Mouse (Mus musculus) lung, adult 2 months (tissue): ENCODE results near the gene Hif1an.

ENCODE experiments used
- CTCF ChIP-seq: fragments of 200-500 bp; IDR thresholded peaks from 2 replicates; pipeline ENCODE4 v1.5.1; 2011; ENCODE audit warnings: mild to moderate bottlenecking, low read length, control low read depth; ENCODE audit not compliant: insufficient read depth
- POLR2A ChIP-seq: fragments of 200-500 bp; IDR thresholded peaks from 2 replicates; pipeline ENCODE4 v1.6.1; 2011; ENCODE audit warnings: low read depth, mild to moderate bottlenecking, control low read depth, low read length, borderline replicate concordance; ENCODE audit errors: extremely low read depth

DNA sequence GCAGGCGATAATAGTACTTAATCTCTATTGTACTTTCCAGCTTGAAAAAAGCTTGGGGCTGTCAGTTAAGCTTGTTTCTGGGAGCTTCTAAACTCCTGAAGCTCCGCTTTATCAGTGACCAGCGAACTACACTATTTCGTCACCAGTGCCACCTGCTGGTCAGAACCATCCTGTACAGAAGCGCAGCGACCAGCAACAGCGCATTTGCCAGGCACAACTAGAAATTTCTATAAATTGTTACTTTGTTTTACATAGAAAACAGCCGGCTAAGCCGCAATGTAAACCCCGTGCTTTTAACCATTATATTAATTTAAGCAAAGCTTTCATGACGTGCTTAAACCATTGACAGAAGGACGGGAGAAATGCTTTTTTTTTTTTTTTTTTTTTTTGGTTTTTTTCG, 17.9 kb upstream of the Hif1an start:
- peak; percentile 92 for TF ChIP-seq CTCF
- no peak for TF ChIP-seq POLR2A
